Mouse (Mus musculus): ENCODE results near the gene D430041D05Rik.

The D430041D05Rik gene

GRCm38 (mm10) chr2:104283401-104283955 lies 127.3 kb downstream of the D430041D05Rik start:
- in situ Hi-C loops (cut with MboI; ENCODE audit: low sequenced_read_pairs) = no loop called here

GRCm38 (mm10) chr2:104282835-104283234 lies 128.0 kb downstream of the D430041D05Rik start:
- in situ Hi-C loops (cut with MboI; ENCODE audit: low sequenced_read_pairs) = no loop called here

- in situ Hi-C loops (cut with MboI; ENCODE audit: low sequenced_read_pairs) = no loop called here
Observed at GRCm38 (mm10) chr2:104267049-104267448, 143.8 kb downstream of the D430041D05Rik start.

GRCm38 (mm10) chr2:104261741-104262067 lies 149.1 kb downstream of the D430041D05Rik start:
- in situ Hi-C loops (cut with MboI; ENCODE audit: low sequenced_read_pairs) = no loop called here

GRCm38 (mm10) chr2:104260920-104261740 lies 149.7 kb downstream of the D430041D05Rik start:
- in situ Hi-C loops (cut with MboI; ENCODE audit: low sequenced_read_pairs) = no loop called here

- in situ Hi-C loops (cut with MboI; ENCODE audit: low sequenced_read_pairs) = no loop called here
Observed at GRCm38 (mm10) chr2:104256585-104256984, 154.2 kb downstream of the D430041D05Rik start.

- in situ Hi-C loops (cut with MboI; ENCODE audit: low sequenced_read_pairs) = no loop called here
Observed at GRCm38 (mm10) chr2:104254944-104255343, 155.9 kb downstream of the D430041D05Rik start.

GRCm38 (mm10) chr2:104253341-104253740 lies 157.5 kb downstream of the D430041D05Rik start:
- in situ Hi-C loops (cut with MboI; ENCODE audit: low sequenced_read_pairs) = no loop called here

- in situ Hi-C loops (cut with MboI; ENCODE audit: low sequenced_read_pairs) = no loop called here
Observed at GRCm38 (mm10) chr2:104251647-104252046, 159.2 kb downstream of the D430041D05Rik start.

- in situ Hi-C loops (cut with MboI; ENCODE audit: low sequenced_read_pairs) = no loop called here
Observed at GRCm38 (mm10) chr2:104249856-104250255, 161.0 kb downstream of the D430041D05Rik start.

GRCm38 (mm10) chr2:104246851-104247250 lies 164.0 kb downstream of the D430041D05Rik start:
- in situ Hi-C loops (cut with MboI; ENCODE audit: low sequenced_read_pairs) = no loop called here

GRCm38 (mm10) chr2:104242055-104242454 lies 168.8 kb downstream of the D430041D05Rik start:
- in situ Hi-C loops (cut with MboI; ENCODE audit: low sequenced_read_pairs) = no loop called here

- in situ Hi-C loops (cut with MboI; ENCODE audit: low sequenced_read_pairs) = no loop called here
Observed at GRCm38 (mm10) chr2:104237141-104237540, 173.7 kb downstream of the D430041D05Rik start.

GRCm38 (mm10) chr2:104230444-104230843 lies 180.4 kb downstream of the D430041D05Rik start:
- in situ Hi-C loops (cut with MboI; ENCODE audit: low sequenced_read_pairs) = no loop called here

- in situ Hi-C loops (cut with MboI; ENCODE audit: low sequenced_read_pairs) = no loop called here
Observed at GRCm38 (mm10) chr2:104226057-104226456, 184.8 kb downstream of the D430041D05Rik start.

- in situ Hi-C loops (cut with MboI; ENCODE audit: low sequenced_read_pairs) = no loop called here
Observed at GRCm38 (mm10) chr2:104219733-104220391, 191.0 kb downstream of the D430041D05Rik start.

GRCm38 (mm10) chr2:104218588-104219065 lies 192.2 kb downstream of the D430041D05Rik start:
- in situ Hi-C loops (cut with MboI; ENCODE audit: low sequenced_read_pairs) = no loop called here

GRCm38 (mm10) chr2:104218114-104218513 lies 192.7 kb downstream of the D430041D05Rik start:
- in situ Hi-C loops (cut with MboI; ENCODE audit: low sequenced_read_pairs) = no loop called here

- in situ Hi-C loops (cut with MboI; ENCODE audit: low sequenced_read_pairs) = no loop called here
Observed at GRCm38 (mm10) chr2:104209408-104209807, 201.4 kb downstream of the D430041D05Rik start.

GRCm38 (mm10) chr2:104208415-104208814 lies 202.4 kb downstream of the D430041D05Rik start:
- in situ Hi-C loops (cut with MboI; ENCODE audit: low sequenced_read_pairs) = no loop called here

- in situ Hi-C loops (cut with MboI; ENCODE audit: low sequenced_read_pairs) = no loop called here
Observed at GRCm38 (mm10) chr2:104207948-104208347, 202.9 kb downstream of the D430041D05Rik start.

GRCm38 (mm10) chr2:104205623-104206022 lies 205.2 kb downstream of the D430041D05Rik start:
- in situ Hi-C loops (cut with MboI; ENCODE audit: low sequenced_read_pairs) = no loop called here
